In the genomic region with DNA sequence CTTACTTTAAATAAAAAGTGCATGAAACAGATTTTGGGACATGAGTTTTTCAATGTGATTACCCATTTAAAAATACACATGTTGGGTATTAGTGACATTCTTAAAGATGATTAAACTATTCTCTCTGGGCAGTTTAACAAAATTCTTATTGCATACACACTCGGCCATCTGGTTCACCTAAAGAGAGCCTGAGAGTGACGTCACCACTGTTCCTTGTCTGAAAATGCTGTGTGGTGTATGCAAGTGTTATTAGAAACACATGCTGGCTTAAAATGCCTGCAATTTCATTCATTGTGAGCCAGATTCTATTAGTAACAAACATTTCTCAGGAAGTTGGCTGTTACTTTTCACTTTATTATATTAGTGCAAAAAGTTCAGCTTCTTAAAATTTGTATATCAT, we compare ENCODE assay signal across 23 mouse cellular contexts.
DNase-seq lines count a peak whose midpoint lies in the region; ATAC-seq and TF ChIP-seq lines count a peak whose summit lies in the region.
"Had no signal": no experiment of that assay in that cellular context is flagged by ENCODE, and none has a peak within 500 bp of the region (broad histone marks: within the 10 kb centered on the region; RNA-seq: fewer than 3 reads in every experiment).

No protein-coding gene starts in this region.

- DNase-seq in heart, adult 11 months: peak; percentile 41
- no peak for DNase-seq in heart, postnatal 4 days
- peak; percentile 91 for DNase-seq in embryonic facial prominence, embryonic 14.5 days (ENCODE audit: low spot score)
- peak; percentile 52 for DNase-seq in limb, embryonic 11.5 days (ENCODE audit: low spot score)
- DNase-seq in adrenal gland, postnatal 25 days: no peak
- no peak for DNase-seq in hindbrain, postnatal 0 days (ENCODE audit: low spot score)
- no peak for DNase-seq in right cerebral cortex, postnatal 14 days
- DNase-seq: adrenal gland, postnatal 10 days; cerebellum, adult 2 months; cerebellum, postnatal 36 days; gastrocnemius, postnatal 36 days; heart, postnatal 36 days; kidney, postnatal 4 days; lung, embryonic 14.5 days; spleen, adult 18-20 months had no signal

- WGBS in embryonic facial prominence, embryonic 14.5 days: 23% methylated on average over 2 of the region's 2 CpGs
- 12% methylated on average over 2 of the region's 2 CpGs for WGBS in limb, embryonic 11.5 days
- 76% methylated on average over 2 of the region's 2 CpGs for WGBS in hindbrain, postnatal 0 days

- no peaks in the 10 kb centered on the region for H3K36me3 ChIP-seq in embryonic facial prominence, embryonic 14.5 days (ENCODE audit: control insufficient read depth, insufficient read depth, low read length)
- no peaks in the 10 kb centered on the region for H3K36me3 ChIP-seq in limb, embryonic 11.5 days (ENCODE audit: control insufficient read depth, insufficient read depth, low read length)
- H3K36me3 ChIP-seq in hindbrain, postnatal 0 days (ENCODE audit: insufficient read depth, low read length): no peaks in the 10 kb centered on the region
- H3K36me3 ChIP-seq: heart, embryonic 15.5 days; hindbrain, embryonic 15.5 days; midbrain, embryonic 13.5 days had no signal

- H3K4me2 ChIP-seq in embryonic facial prominence, embryonic 14.5 days (ENCODE audit: low read depth, low read length): no peak overlapping the region
- H3K4me2 ChIP-seq in limb, embryonic 11.5 days (ENCODE audit: low read depth, severe bottlenecking): no peak overlapping the region
- H3K4me2 ChIP-seq in hindbrain, postnatal 0 days (ENCODE audit: low read depth, low read length): no peak overlapping the region
- H3K4me2 ChIP-seq: heart, embryonic 15.5 days; hindbrain, embryonic 15.5 days; lung, embryonic 14.5 days; midbrain, embryonic 13.5 days had no signal

- H3K9me3 ChIP-seq in embryonic facial prominence, embryonic 14.5 days (ENCODE audit: control insufficient read depth, low read length): peaks cover 10% of the 10 kb centered on the region
- no peaks in the 10 kb centered on the region for H3K9me3 ChIP-seq in limb, embryonic 11.5 days (ENCODE audit: control insufficient read depth, low read length)
- peaks cover 3% of the 10 kb centered on the region; the same call in 1 of the 2 replicates for H3K9me3 ChIP-seq in hindbrain, postnatal 0 days (ENCODE audit: low read length)
- H3K9me3 ChIP-seq: heart, embryonic 15.5 days; midbrain, embryonic 13.5 days had no signal

- no peak overlapping the region for H3K9ac ChIP-seq in embryonic facial prominence, embryonic 14.5 days (ENCODE audit: low read depth, low read length)
- no peak overlapping the region for H3K9ac ChIP-seq in limb, embryonic 11.5 days (ENCODE audit: low read length)
- no peak overlapping the region for H3K9ac ChIP-seq in hindbrain, postnatal 0 days (replicated peaks; ENCODE audit: low read length)
- H3K9ac ChIP-seq: heart, embryonic 15.5 days; hindbrain, embryonic 15.5 days; liver, embryonic 14.5 days; lung, embryonic 14.5 days; midbrain, embryonic 13.5 days had no signal

- no peak overlapping the region; the same call in 1 of the 2 replicates for H3K27ac ChIP-seq in embryonic facial prominence, embryonic 14.5 days (replicated peaks; ENCODE audit: low read depth, low read length)
- no peak overlapping the region for H3K27ac ChIP-seq in limb, embryonic 11.5 days (replicated peaks; ENCODE audit: low read depth, low read length)
- no peak overlapping the region for H3K27ac ChIP-seq in hindbrain, postnatal 0 days
- H3K27ac ChIP-seq: heart, embryonic 15.5 days; hindbrain, embryonic 15.5 days; left cerebral cortex, adult 2 months; liver, embryonic 14.5 days; midbrain, embryonic 13.5 days had no signal

- no peak overlapping the region for H3K4me3 ChIP-seq in embryonic facial prominence, embryonic 14.5 days (ENCODE audit: low read depth, low read length)
- H3K4me3 ChIP-seq in limb, embryonic 11.5 days (ENCODE audit: low read depth, low read length): no peak overlapping the region
- no peak overlapping the region for H3K4me3 ChIP-seq in hindbrain, postnatal 0 days (ENCODE audit: low read length)
- H3K4me3 ChIP-seq: heart, embryonic 15.5 days; hindbrain, embryonic 15.5 days; left cerebral cortex, adult 2 months; midbrain, embryonic 13.5 days had no signal

- no peak for ATAC-seq in embryonic facial prominence, embryonic 14.5 days (ENCODE audit: low read depth)
- peak; percentile 87; the same call in 1 of the 2 replicates for ATAC-seq in limb, embryonic 11.5 days (ENCODE audit: insufficient number of reproducible peaks, low FRiP score, low TSS enrichment, low read depth)
- ATAC-seq in CD4-positive, CD25-positive, alpha-beta regulatory T cell, adult 4 months: no peak
- ATAC-seq in hindbrain, postnatal 0 days: no peak
- ATAC-seq: intestine, postnatal 0 days; midbrain, embryonic 13.5 days; Patski had no signal

- no peaks in the 10 kb centered on the region for H3K4me1 ChIP-seq in embryonic facial prominence, embryonic 14.5 days (ENCODE audit: control insufficient read depth, insufficient read depth, low read length)
- H3K4me1 ChIP-seq in limb, embryonic 11.5 days (ENCODE audit: control insufficient read depth, insufficient read depth, low read length): no peaks in the 10 kb centered on the region
- H3K4me1 ChIP-seq in hindbrain, postnatal 0 days (ENCODE audit: insufficient read depth, low read length): no peaks in the 10 kb centered on the region
- H3K4me1 ChIP-seq: heart, embryonic 15.5 days; hindbrain, embryonic 15.5 days; midbrain, embryonic 13.5 days had no signal

- no peak for TF ChIP-seq CTCF in hindbrain, postnatal 0 days (IDR thresholded peaks at IDR 0.05; ENCODE audit: low read depth)

- no peaks in the 10 kb centered on the region for H3K27me3 ChIP-seq in embryonic facial prominence, embryonic 14.5 days (replicated peaks; ENCODE audit: control insufficient read depth, insufficient read depth, low read length)
- no peaks in the 10 kb centered on the region for H3K27me3 ChIP-seq in limb, embryonic 11.5 days (ENCODE audit: control insufficient read depth, insufficient read depth, low read length)
- no peaks in the 10 kb centered on the region for H3K27me3 ChIP-seq in hindbrain, postnatal 0 days (ENCODE audit: insufficient read depth, low read length)
- H3K27me3 ChIP-seq: heart, embryonic 15.5 days; hindbrain, embryonic 15.5 days; midbrain, embryonic 13.5 days; Patski had no signal

Comparison
In these comparisons a context has a peak if more than half of its experiments do, and no peak if none do; other contexts are left out.
1. DNase-seq: peak in heart, adult 11 months (single experiment), embryonic facial prominence, embryonic 14.5 days (single experiment) and limb, embryonic 11.5 days (single experiment); none in heart, postnatal 4 days (single experiment), adrenal gland, postnatal 25 days (single experiment), hindbrain, postnatal 0 days (single experiment) and right cerebral cortex, postnatal 14 days (single experiment).